Mouse (Mus musculus): ENCODE results near the gene Atp8a2. TPM values are rescaled to one million over a fixed set of nuclear protein-coding genes. Genes with fewer than 3 reads are reported as not detected.

Atp8a2 gene
- polyA plus RNA-seq, 1 experiment from 2014 or later, result 6.9 TPM

DNA sequence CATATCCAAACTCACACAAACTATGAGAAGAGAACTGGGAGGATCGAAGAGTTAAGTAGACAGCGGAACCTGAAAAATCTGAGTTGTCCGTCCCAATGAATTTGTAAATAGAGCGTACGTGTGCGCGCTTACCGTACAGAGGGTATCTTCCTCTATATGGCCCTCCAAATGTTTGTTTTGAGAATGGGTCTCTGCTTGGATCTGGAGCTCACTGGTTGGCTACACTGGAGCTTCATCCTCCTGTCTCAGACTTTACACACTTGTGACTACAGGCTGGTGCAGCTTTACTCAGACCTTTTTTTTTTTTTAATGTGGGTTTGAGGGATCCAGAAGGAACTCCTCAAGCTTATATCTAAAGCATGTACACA, 598.7 kb downstream of the Atp8a2 start:
- DNase-seq (ENCODE audit: low spot score), result no peak
- WGBS, result 2% methylated on average over 8 of the region's 8 CpGs
- peaks cover 11% of the 10 kb centered on the region for H3K4me1 ChIP-seq

DNA sequence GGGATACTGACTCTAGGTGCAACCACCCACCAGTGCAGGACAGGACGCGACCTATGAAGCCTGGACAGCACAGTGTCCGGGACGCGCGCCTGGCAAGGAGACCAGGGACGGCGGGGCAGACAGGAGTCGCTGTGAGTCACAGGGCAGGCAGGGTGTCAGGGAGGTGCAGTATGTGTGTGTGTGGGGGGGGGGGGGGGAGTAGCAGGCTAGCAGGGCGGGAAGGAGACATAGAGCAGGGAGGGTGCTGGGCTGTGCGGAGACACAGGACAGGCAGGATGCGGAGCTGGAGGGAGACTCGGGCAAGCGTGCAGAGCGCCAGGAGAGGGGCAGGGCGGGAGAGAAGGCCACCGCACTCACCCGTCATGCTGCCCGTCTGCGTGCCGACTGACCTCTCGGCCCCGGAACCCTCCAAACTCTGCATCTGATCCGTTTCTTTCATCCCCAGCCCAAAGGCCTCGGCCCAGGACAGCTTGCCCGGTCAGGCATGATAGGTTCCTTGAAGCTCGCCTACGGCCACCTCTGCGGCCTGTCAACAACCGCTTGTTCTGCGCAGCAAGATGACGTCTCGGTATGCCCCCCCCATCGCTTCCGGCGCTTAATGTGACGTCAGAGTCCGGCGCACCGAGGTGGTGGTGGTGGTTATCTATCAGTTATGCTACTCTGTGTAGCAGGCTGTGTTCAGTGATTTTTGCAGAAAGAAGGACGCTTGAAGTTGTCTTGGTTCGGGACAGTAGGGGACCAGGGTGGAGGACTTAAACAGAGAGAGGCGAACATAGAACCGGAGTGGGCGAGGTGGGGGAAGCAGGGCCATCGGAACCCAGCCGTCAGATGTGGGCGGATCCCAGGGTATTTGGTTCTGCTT, 599.4 kb downstream of the Atp8a2 start, which contains the start of gene Cdadc1:
Cdadc1 (minus strand) TSS at position 562 of the 862 bp plus-strand sequence.
- Histone ChIP-seq H3K4me1 (peaks cover 11% of the 10 kb centered on the region), H3K9me3 (no peaks in the 10 kb centered on the region), H3K27ac (peak within 1 kb of the TSS; percentile 92), H3K27me3 (ENCODE audit: insufficient read depth, poor library complexity, severe bottlenecking) (peaks cover under 1% of the 10 kb centered on the region; the same call in 1 of the 2 replicates), H3K36me3 (0 out of 2 replicates have a peak, but pooled peaks cover 2% of the 10 kb centered on the region), H3K4me3 (peak within 1 kb of the TSS; percentile 94)
- whole genome bisulfite sequencing, result under 1% methylated on average over 34 of the region's 48 CpGs
- peak; percentile 96 for DNase-seq (ENCODE audit: low spot score)

More for the DNA sequence above, 598.7 kb downstream of the Atp8a2 start:
- Histone ChIP-seq H3K27me3 (ENCODE audit: insufficient read depth, poor library complexity, severe bottlenecking) (peaks cover 6% of the 10 kb centered on the region; the same call in 1 of the 2 replicates), H3K27ac (peak overlapping the region; percentile 92), H3K4me3 (peak overlapping the region; percentile 94), H3K9me3 (no peaks in the 10 kb centered on the region), H3K36me3 (0 out of 2 replicates have a peak, but pooled peaks cover 2% of the 10 kb centered on the region)

DNA sequence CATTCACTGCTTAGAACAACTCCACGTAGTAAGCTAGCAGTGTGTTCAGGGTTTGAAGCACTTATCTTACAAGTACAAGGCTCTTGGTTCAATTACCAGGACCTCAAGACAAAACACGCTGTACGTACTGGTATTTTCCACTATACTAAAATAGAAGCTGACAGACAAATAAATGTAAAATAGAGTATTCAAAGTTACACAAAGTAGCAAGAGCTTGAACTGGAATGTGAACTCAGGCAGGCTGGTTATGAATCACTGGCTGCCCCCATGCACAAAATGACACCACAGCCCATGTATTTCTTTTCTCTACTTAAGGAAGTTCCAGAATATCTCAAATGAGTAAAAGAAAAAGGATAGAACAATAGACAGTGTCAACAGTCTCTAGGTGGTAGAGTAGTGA, 602.0 kb downstream of the Atp8a2 start:
- no peaks in the 10 kb centered on the region for H3K27me3 ChIP-seq (ENCODE audit: insufficient read depth, poor library complexity, severe bottlenecking)
- H3K4me3 ChIP-seq, result no peak overlapping the region
- 91% methylated on average over 3 of the region's 3 CpGs for WGBS
- no peak overlapping the region for H3K27ac ChIP-seq
- no peaks in the 10 kb centered on the region for H3K9me3 ChIP-seq
- peak; percentile 16 for DNase-seq (ENCODE audit: low spot score)
- peaks cover 11% of the 10 kb centered on the region for H3K4me1 ChIP-seq
- peaks cover 12% of the 10 kb centered on the region; the same call in 1 of the 2 replicates for H3K36me3 ChIP-seq

DNA sequence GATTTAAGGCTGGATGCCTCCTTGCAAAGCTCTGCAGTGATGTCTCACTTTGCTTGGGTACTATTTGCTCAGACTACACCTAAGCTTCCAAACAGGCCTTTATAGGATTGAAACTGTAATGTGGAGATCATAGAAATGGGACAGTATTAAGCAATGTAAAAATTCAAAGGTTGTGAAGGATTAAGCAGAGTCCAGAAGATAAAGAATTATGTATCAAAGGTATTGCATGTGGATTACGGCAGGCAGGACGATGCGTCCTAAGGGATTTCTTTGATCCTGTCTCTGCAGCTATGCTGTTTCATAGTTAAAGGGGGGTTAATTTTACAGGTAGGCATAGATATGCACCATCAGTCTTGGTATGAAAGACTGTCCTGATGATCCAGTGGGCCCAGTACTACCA, 604.4 kb downstream of the Atp8a2 start:
- no peaks in the 10 kb centered on the region for H3K27me3 ChIP-seq (ENCODE audit: insufficient read depth, poor library complexity, severe bottlenecking)
- peaks cover 33% of the 10 kb centered on the region for H3K36me3 ChIP-seq
- peak; percentile 4 for DNase-seq (ENCODE audit: low spot score)
- H3K9me3 ChIP-seq, result no peaks in the 10 kb centered on the region
- WGBS, result 91% methylated on average over 3 of the region's 3 CpGs
- no peak overlapping the region for H3K4me3 ChIP-seq
- H3K27ac ChIP-seq, result no peak overlapping the region
- peaks cover 11% of the 10 kb centered on the region for H3K4me1 ChIP-seq

DNA sequence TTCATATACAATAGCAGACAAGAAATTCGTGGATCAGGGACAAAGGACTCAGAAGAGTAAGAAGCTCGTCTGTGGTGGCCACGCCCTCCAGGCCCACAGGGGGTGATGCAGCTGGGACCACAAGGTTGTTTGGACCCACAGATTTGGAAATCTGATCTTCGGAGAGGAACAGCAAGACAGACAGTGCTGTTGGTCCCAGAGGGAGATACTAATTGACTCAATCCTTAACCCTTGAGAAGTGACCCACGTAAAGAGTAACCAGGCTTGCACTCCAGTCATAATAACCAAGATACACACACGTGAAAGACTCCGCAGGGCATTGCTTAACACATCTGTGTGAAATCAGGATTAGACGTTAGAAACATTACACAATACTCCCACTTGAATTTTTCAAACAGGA, 605.1 kb downstream of the Atp8a2 start:
- peaks cover 34% of the 10 kb centered on the region for H3K36me3 ChIP-seq
- H3K4me1 ChIP-seq, result peaks cover 4% of the 10 kb centered on the region
- no peaks in the 10 kb centered on the region for H3K9me3 ChIP-seq
- no peaks in the 10 kb centered on the region for H3K27me3 ChIP-seq (ENCODE audit: insufficient read depth, poor library complexity, severe bottlenecking)
- no peak for DNase-seq (ENCODE audit: low spot score)
- no peak overlapping the region for H3K27ac ChIP-seq
- H3K4me3 ChIP-seq, result no peak overlapping the region
- WGBS, result 83% methylated on average over 8 of the region's 8 CpGs

DNA sequence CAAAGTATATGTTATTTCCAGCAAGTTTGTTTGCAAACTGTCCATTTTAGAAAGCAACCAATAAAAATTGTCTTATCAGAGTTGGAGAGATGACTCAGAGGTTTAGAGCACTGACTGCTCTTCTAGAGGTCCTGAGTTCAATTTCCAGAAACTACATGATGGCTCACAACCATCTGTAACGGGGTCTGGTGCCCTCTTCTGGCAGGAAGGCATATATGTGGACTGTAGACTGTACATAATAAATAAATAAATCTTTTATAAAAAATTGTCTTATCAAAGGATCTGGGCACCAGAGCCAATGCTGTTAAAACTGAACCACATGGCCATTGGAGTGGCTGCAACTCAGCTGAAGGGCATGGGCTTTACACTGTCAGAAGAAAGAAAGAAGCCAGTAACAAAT, 606.4 kb downstream of the Atp8a2 start:
- Histone ChIP-seq H3K27me3 (ENCODE audit: insufficient read depth, poor library complexity, severe bottlenecking) (no peaks in the 10 kb centered on the region), H3K4me1 (no peaks in the 10 kb centered on the region), H3K4me3 (no peak overlapping the region), H3K27ac (no peak overlapping the region), H3K9me3 (no peaks in the 10 kb centered on the region), H3K36me3 (peaks cover 44% of the 10 kb centered on the region)
- no peak for DNase-seq (ENCODE audit: low spot score)
- 71% methylated on average over 1 of the region's 1 CpGs for WGBS

MicroRNA genes within 50 kb of the gene (microRNA counts, 519-probe panel; counts per million panel counts)
- microRNA mmu-miR-719, result not detected

Small RNA genes lying within 50 kb of the gene (microRNA-seq; reads per million reads assigned to microRNA genes)
- gene Mir719, result not detected

Other genes with a start within 250 kb of the Atp8a2 start
- 0.07 TPM in 1 of 2 replicates, not detected in the other for gene Nupl1, start 54.3 kb upstream of the Atp8a2 start, polyA plus RNA-seq (2016; fragmentation: Nextera tagmentation; extraction: Ambion mirVana)
- gene Gm49336, start 54.3 kb upstream of the Atp8a2 start, polyA plus RNA-seq (2016; fragmentation: Nextera tagmentation; extraction: Ambion mirVana), result 44.7 and 50.3 TPM in 2 replicates
- 22.4 and 28.4 TPM in 2 replicates for gene Mtmr6, start 68.0 kb upstream of the Atp8a2 start, polyA plus RNA-seq (2016; fragmentation: Nextera tagmentation; extraction: Ambion mirVana)
- gene Amer2, start 176.1 kb upstream of the Atp8a2 start, polyA plus RNA-seq (2016; fragmentation: Nextera tagmentation; extraction: Ambion mirVana), result 0.65 and 1.7 TPM in 2 replicates

Measured in heart, embryonic 10.5 days (tissue).